Mouse (Mus musculus): ENCODE data around the gene Ptprn2. TPM values are rescaled to one million over a fixed set of nuclear protein-coding genes. Genes with fewer than 3 reads are reported as not detected.

Ptprn2 gene
- total and polyA plus RNA-seq, 3 experiments, result 0.17 TPM; not detected in 2

GRCm38 (mm10) chr12:116484991-116485390 is 529 bp upstream of the Ptprn2 start:
- Histone ChIP-seq H3K9ac (ENCODE audit: insufficient read depth, low read depth) (no peak overlapping the region), H3K4me1 (ENCODE audit: control insufficient read depth in 1 of 2, insufficient read depth in 2 of 2) (peaks cover 3 to 9% of the 10 kb centered on the region in 2 experiments), H3K27me3 (replicated peaks) (peaks cover 38% of the 10 kb centered on the region), H3K4me2 (ENCODE audit: insufficient read depth, low read depth, poor library complexity, severe bottlenecking) (peak overlapping the region; percentile 46; the same call in 1 of the 2 replicates), H3K27ac (ENCODE audit: insufficient read depth, low read depth) (no peak overlapping the region), H3K9me3 (replicated peaks; ENCODE audit: low read length) (peaks cover 3% of the 10 kb centered on the region), H3K4me3 (replicated peaks in 1 of 3; ENCODE audit: low read depth in 2 of 3, low read length in 2 of 3, poor library complexity in 1 of 3) (no peak overlapping the region), H3K36me3 (replicated peaks in 1 of 2; ENCODE audit: control insufficient read depth in 1 of 2, insufficient read depth in 1 of 2, low read length in 1 of 2) (no peaks in the 10 kb centered on the region), H3K79me2 (replicated peaks; ENCODE audit: control insufficient read depth, extremely low read depth, insufficient read depth, poor library complexity, severe bottlenecking) (no peaks in the 10 kb centered on the region)
- in situ Hi-C loops (cut with MboI; ENCODE audit: low pct_ligation_motif_present, low pct_unique_long_range_greater_than_20kb, low sequenced_read_pairs) (no loop called here), dilution Hi-C loops (cut with MboI; ENCODE audit: extremely low pct_ligation_motif_present, extremely low pct_unique_long_range_greater_than_20kb, low sequenced_read_pairs) (no loop called here)
- TF ChIP-seq NRF1 (IDR thresholded peaks at IDR 0.05; ENCODE audit: low read depth, low read length) (no peak), USF1 (IDR thresholded peaks at IDR 0.05; ENCODE audit: low read depth, low read length) (no peak), ZNF384 (IDR thresholded peaks at IDR 0.05; ENCODE audit: low read depth, low read length) (no peak), KAT2A (IDR thresholded peaks at IDR 0.05; ENCODE audit: insufficient replicate concordance, low read length) (no peak), ZMIZ1 (IDR thresholded peaks at IDR 0.05; ENCODE audit: low read depth, low read length) (no peak), RCOR1 (conservative IDR thresholded peaks at IDR 0.05; ENCODE audit: low read depth, low read length) (no peak), HCFC1 (IDR thresholded peaks at IDR 0.05; ENCODE audit: low read depth, low read length) (no peak), TBP (conservative IDR thresholded peaks at IDR 0.05; ENCODE audit: low read depth, low read length) (no peak), MYC (IDR thresholded peaks at IDR 0.05; ENCODE audit: low read depth, low read length) (no peak), TCF12 (IDR thresholded peaks at IDR 0.05; ENCODE audit: low read depth, low read length) (no peak), EP300 (IDR thresholded peaks at IDR 0.05; ENCODE audit: low read length) (no peak), JUND (conservative IDR thresholded peaks at IDR 0.05; ENCODE audit: low read depth, low read length) (no peak), MXI1 (IDR thresholded peaks at IDR 0.05; ENCODE audit: low read depth, low read length) (no peak), NELFE (IDR thresholded peaks at IDR 0.05; ENCODE audit: low read depth, low read length) (no peak), ZC3H11A (IDR thresholded peaks at IDR 0.05; ENCODE audit: low read depth, low read length) (no peak), JUN (IDR thresholded peaks at IDR 0.05; ENCODE audit: insufficient read depth, low read depth, low read length) (no peak), RAD21 (IDR thresholded peaks at IDR 0.05; ENCODE audit: low read depth, low read length) (no peak)
- no peak for DNase-seq (ENCODE audit: extremely low read depth)

- dilution Hi-C loops (cut with MboI; ENCODE audit: extremely low pct_ligation_motif_present, extremely low pct_unique_long_range_greater_than_20kb, low sequenced_read_pairs), result no loop called here
- DNase-seq (ENCODE audit: extremely low read depth), result no peak
- no peaks in the 10 kb centered on the region for H3K36me3 ChIP-seq (replicated peaks in 1 of 2; ENCODE audit: control insufficient read depth in 1 of 2, insufficient read depth in 1 of 2, low read length in 1 of 2)
These were observed 847 bp downstream of the Ptprn2 start for GRCm38 (mm10) chr12:116486404-116486730.

More at GRCm38 (mm10) chr12:116486404-116486730, 847 bp downstream of the Ptprn2 start:
- H3K9me3 ChIP-seq (replicated peaks; ENCODE audit: low read length), result peaks cover 3% of the 10 kb centered on the region
- H3K4me2 ChIP-seq (ENCODE audit: insufficient read depth, low read depth, poor library complexity, severe bottlenecking), result no peak overlapping the region
- no peak overlapping the region for H3K27ac ChIP-seq (ENCODE audit: insufficient read depth, low read depth)
- H3K4me1 ChIP-seq (ENCODE audit: control insufficient read depth in 1 of 2, insufficient read depth in 2 of 2), result peaks cover 3 to 9% of the 10 kb centered on the region in 2 experiments
- H3K27me3 ChIP-seq (replicated peaks), result peaks cover 38% of the 10 kb centered on the region
- H3K4me3 ChIP-seq (replicated peaks in 1 of 3; ENCODE audit: low read depth in 2 of 3, low read length in 2 of 3, poor library complexity in 1 of 3), result no peak overlapping the region
- no peak overlapping the region for H3K9ac ChIP-seq (ENCODE audit: insufficient read depth, low read depth)
- in situ Hi-C loops (cut with MboI; ENCODE audit: low pct_ligation_motif_present, low pct_unique_long_range_greater_than_20kb, low sequenced_read_pairs), result no loop called here
- H3K79me2 ChIP-seq (replicated peaks; ENCODE audit: control insufficient read depth, extremely low read depth, insufficient read depth, poor library complexity, severe bottlenecking), result no peaks in the 10 kb centered on the region
- TF ChIP-seq MXI1 (IDR thresholded peaks at IDR 0.05; ENCODE audit: low read depth, low read length) (no peak), EP300 (IDR thresholded peaks at IDR 0.05; ENCODE audit: low read length) (no peak), RAD21 (IDR thresholded peaks at IDR 0.05; ENCODE audit: low read depth, low read length) (no peak), MAFK (IDR thresholded peaks at IDR 0.05; ENCODE audit: insufficient replicate concordance, low read length) (no peak), UBTF (IDR thresholded peaks at IDR 0.05; ENCODE audit: low read depth, low read length) (no peak)
